In the genomic region with DNA sequence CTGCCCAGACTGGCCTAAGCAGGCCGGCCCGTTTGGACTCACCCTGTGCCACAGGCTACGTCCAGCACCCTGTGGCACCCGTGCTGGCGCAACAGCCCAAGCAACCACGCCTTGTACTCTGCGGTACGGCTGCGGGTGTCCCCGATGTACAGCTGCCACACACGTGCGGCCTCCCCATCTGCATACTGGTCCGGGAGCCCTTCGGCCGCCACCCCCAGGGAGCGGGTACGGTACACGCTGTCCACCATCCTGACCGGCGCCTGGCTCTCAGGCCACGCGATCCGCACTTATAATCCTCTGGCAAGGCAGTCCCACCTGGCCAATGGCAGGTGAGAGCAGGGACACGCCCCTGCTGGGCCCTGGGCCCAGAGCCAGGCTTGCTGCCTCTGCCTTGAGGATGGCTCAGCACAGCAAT, we compare ENCODE assay signal across 8 mouse cellular contexts. TPM values are rescaled to one million over a fixed set of nuclear protein-coding genes. Genes with fewer than 3 reads are reported as not detected.
DNase-seq lines count a peak whose midpoint lies in the region; ATAC-seq and TF ChIP-seq lines count a peak whose summit lies in the region.

A gene (minus strand): TSS at position 265 of the 415 bp plus-strand sequence.

- no peak for TF ChIP-seq CTCF in heart, adult 2 months (IDR thresholded peaks at IDR 0.05)
- no peak for TF ChIP-seq CTCF in kidney, adult 2 months (conservative IDR thresholded peaks at IDR 0.05; ENCODE audit: insufficient read depth, insufficient read length, low read depth, low read length)
- TF ChIP-seq CTCF in lung, adult 2 months (IDR thresholded peaks at IDR 0.05; ENCODE audit: insufficient read depth, low read length): no peak

- no peak for TF ChIP-seq POLR2A in heart, adult 2 months (IDR thresholded peaks at IDR 0.05; ENCODE audit: insufficient read depth, low read depth, low read length)
- TF ChIP-seq POLR2A in kidney, adult 2 months (IDR thresholded peaks at IDR 0.05; ENCODE audit: low read depth, low read length): peak; percentile 40
- TF ChIP-seq POLR2A in lung, adult 2 months (IDR thresholded peaks at IDR 0.05; ENCODE audit: borderline replicate concordance, extremely low read depth, low read depth, low read length): peak; percentile 36; the same call in 1 of the 2 replicates

- 0 out of 2 replicates have a peak within 1 kb of the TSS, but pooled peaks have one; percentile 12 for H3K4me3 ChIP-seq in heart, embryonic 11.5 days (ENCODE audit: low read depth, low read length)
- H3K4me3 ChIP-seq in heart, adult 2 months: no peak within 1 kb of the TSS
- H3K4me3 ChIP-seq in kidney, adult 2 months (ENCODE audit: insufficient read depth, low read depth, low read length): peak within 1 kb of the TSS; percentile 47
- H3K4me3 ChIP-seq in lung, adult 2 months (replicated peaks; ENCODE audit: extremely low read depth, low read depth, low read length): peak within 1 kb of the TSS; percentile 35

- no peaks in the 10 kb centered on the region for H3K9me3 ChIP-seq in heart, embryonic 11.5 days (replicated peaks; ENCODE audit: control insufficient read depth, low read length)

- H3K27ac ChIP-seq in heart, embryonic 11.5 days (ENCODE audit: low read depth, low read length): no peak within 1 kb of the TSS
- no peak within 1 kb of the TSS for H3K27ac ChIP-seq in heart, adult 2 months
- no peak within 1 kb of the TSS; the same call in 1 of the 2 replicates for H3K27ac ChIP-seq in kidney, adult 2 months (ENCODE audit: insufficient read depth, low read depth, low read length)

- H3K27me3 ChIP-seq in heart, embryonic 11.5 days (ENCODE audit: control insufficient read depth, insufficient read depth, low read length): peaks cover 24% of the 10 kb centered on the region
- no peaks in the 10 kb centered on the region for H3K27me3 ChIP-seq in heart, adult 2 months (ENCODE audit: control insufficient read depth, insufficient read depth, low read length)
- no peaks in the 10 kb centered on the region for H3K27me3 ChIP-seq in kidney, adult 2 months (replicated peaks; ENCODE audit: control insufficient read depth, insufficient read depth, low read length)

- no peaks in the 10 kb centered on the region for H3K36me3 ChIP-seq in heart, embryonic 11.5 days (ENCODE audit: control insufficient read depth, insufficient read depth, low read length)
- no peaks in the 10 kb centered on the region for H3K36me3 ChIP-seq in heart, adult 2 months (ENCODE audit: control insufficient read depth, insufficient read depth, low read length)
- H3K36me3 ChIP-seq in kidney, adult 2 months (ENCODE audit: control insufficient read depth, insufficient read depth, low read length): no peaks in the 10 kb centered on the region

- WGBS in heart, embryonic 11.5 days (ENCODE audit: insufficient replicate concordance): 17% methylated on average over 24 of the region's 24 CpGs
- 21% methylated on average over 24 of the region's 24 CpGs for WGBS in heart, adult 2 months
- 19% methylated on average over 24 of the region's 24 CpGs for WGBS in kidney, adult 2 months
- 21% methylated on average over 24 of the region's 24 CpGs for WGBS in lung, adult 2 months

- no peak within 1 kb of the TSS for H3K9ac ChIP-seq in heart, embryonic 11.5 days (ENCODE audit: low read depth, low read length)
- no peak within 1 kb of the TSS for H3K9ac ChIP-seq in heart, adult 2 months (ENCODE audit: low read depth, low read length)

- peaks cover 8% of the 10 kb centered on the region; the same call in 1 of the 2 replicates for H3K4me1 ChIP-seq in heart, embryonic 11.5 days (ENCODE audit: control insufficient read depth, insufficient read depth, low read length)
- H3K4me1 ChIP-seq in heart, adult 2 months (ENCODE audit: control insufficient read depth, insufficient read depth, low read length): no peaks in the 10 kb centered on the region
- H3K4me1 ChIP-seq in kidney, adult 2 months (ENCODE audit: control insufficient read depth, insufficient read depth, low read length): peaks cover 7% of the 10 kb centered on the region; the same call in 1 of the 2 replicates
- no peaks in the 10 kb centered on the region for H3K4me1 ChIP-seq in lung, adult 2 months (ENCODE audit: control insufficient read depth, insufficient read depth, low read length)

- H3K4me2 ChIP-seq in heart, embryonic 11.5 days: peak within 1 kb of the TSS; percentile 37

- no peaks in the 10 kb centered on the region for H3K79me2 ChIP-seq in heart, adult 2 months (replicated peaks; ENCODE audit: control insufficient read depth, insufficient read depth, low read length)

- no peak; the same call in 1 of the 2 replicates for ATAC-seq in heart, embryonic 11.5 days (replicated peaks; ENCODE audit: insufficient number of reproducible peaks, low FRiP score, low TSS enrichment)

- no peak for TF ChIP-seq EP300 in heart, adult 2 months (IDR thresholded peaks at IDR 0.05; ENCODE audit: insufficient read depth, low read depth, low read length)

- DNase-seq in heart, adult 2 months: no peak
- peak; percentile 91 to 95 for DNase-seq in cerebellum, postnatal 25 days
- DNase-seq in kidney, adult 2 months: peak; percentile 94
- peak; percentile 68 for DNase-seq in lung, adult 2 months
- no peak for DNase-seq in thymus, postnatal 0 days (ENCODE audit: low spot score)
- no peak for DNase-seq in adipocyte (ENCODE audit: low spot score)
- no peak for DNase-seq in right cerebral cortex, postnatal 4 days

- intact Hi-C loops in heart, adult 2 months (cut with DNase I): no loop called here

RNA-seq across cellular contexts. Expression of the gene that starts here (rescaled TPM):
- 0.61 and 1.0 TPM in 2 replicates for polyA plus RNA-seq in heart, embryonic 11.5 days (2014; fragmentation: Nextera tagmentation; extraction: Ambion mirVana)
- 1 to 10 TPM; 2.8 to 4.4 TPM for total RNA-seq in heart, adult 2 months (2021)
- polyA plus RNA-seq in heart, adult 2 months (2012; rRNA removed): 3.3 and 5.1 TPM in 2 replicates
- 54.3 and 59.7 TPM in 2 replicates for polyA plus RNA-seq in kidney, adult 2 months (2012; rRNA removed)
- polyA plus RNA-seq in lung, adult 2 months (2012; rRNA removed): 13.4 and 14.1 TPM in 2 replicates
- 2.9 and 3.0 TPM in 2 replicates for polyA plus RNA-seq in thymus, postnatal 0 days (2015; fragmentation: Nextera tagmentation; extraction: Ambion mirVana)

Comparison
In these comparisons a context has a peak if more than half of its experiments do, and no peak if none do; other contexts are left out.
1. DNase-seq: peak in cerebellum, postnatal 25 days (2 of 2), kidney, adult 2 months (single experiment) and lung, adult 2 months (single experiment); none in heart, adult 2 months (0 of 2), thymus, postnatal 0 days (single experiment), adipocyte (single experiment) and right cerebral cortex, postnatal 4 days (single experiment).